Mouse (Mus musculus): ENCODE measurements around the gene Uggt2.

- TF ChIP-seq POLR2A (IDR thresholded peaks at IDR 0.05; ENCODE audit: borderline replicate concordance, insufficient read depth, low read length) (no peak), CTCF (IDR thresholded peaks at IDR 0.05; ENCODE audit: borderline replicate concordance, insufficient read depth, low read depth, low read length) (peak; percentile 73)
Measured at GRCm38 (mm10) chr14:119027130-119027529, 72.1 kb downstream of the Uggt2 start.

Data from cerebellum, adult 2 months (tissue).